Mouse (Mus musculus) ES-Bruce4 (cell line): ENCODE results near the gene Slc25a11.

Source experiments
- CTCF ChIP-seq: IDR thresholded peaks from one replicate; pipeline ENCODE4 v1.8.1; 2011; ENCODE audit warnings: low read depth, low read length
- EP300 ChIP-seq: IDR thresholded peaks from 2 replicates; pipeline ENCODE4 v1.6.1; 2011; ENCODE audit warnings: low read depth, low read length; ENCODE audit not compliant: insufficient read depth
- POLR2A ChIP-seq: IDR thresholded peaks from one replicate; pipeline ENCODE4 v1.8.1; 2011; ENCODE audit warnings: low read length; ENCODE audit not compliant: insufficient read depth

DNA sequence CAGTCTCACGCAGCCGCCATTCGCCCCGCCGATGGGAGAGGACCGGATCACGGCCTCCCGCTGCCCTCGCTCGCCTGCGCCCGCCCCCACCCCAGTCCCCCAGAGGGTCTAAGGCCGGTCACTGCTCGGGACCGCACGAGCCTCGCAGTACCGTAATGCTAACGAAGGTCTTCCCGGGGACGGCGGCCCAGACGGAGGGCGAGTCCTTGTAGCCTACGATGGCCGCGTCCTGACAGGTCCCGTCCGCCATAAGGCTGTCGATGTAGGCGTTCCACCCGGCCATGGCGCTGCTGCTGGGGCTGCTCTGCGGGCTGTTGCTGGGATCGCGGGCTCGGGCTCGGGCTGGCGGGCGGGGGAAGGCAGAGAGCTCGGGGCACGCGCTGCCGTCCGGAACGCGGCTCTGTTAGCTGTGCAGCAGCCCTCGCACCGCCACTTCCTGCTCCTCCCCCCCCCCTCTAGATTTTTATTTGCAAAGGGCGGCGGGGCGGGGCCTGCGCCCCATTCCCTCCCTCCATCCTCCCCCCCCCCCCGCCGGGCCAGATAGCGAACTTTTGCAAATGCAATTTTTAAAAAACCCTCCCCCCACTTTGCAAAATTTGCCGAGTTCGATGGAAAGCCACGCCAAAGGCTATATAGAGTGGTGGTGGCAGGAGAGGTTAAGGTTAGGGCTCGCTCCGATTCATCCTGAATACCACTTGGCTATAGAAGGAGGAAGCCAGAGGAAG, 7.1 kb upstream of the Slc25a11 start, which contains the start of gene Pfn1:
- TF ChIP-seq POLR2A (peak; percentile 40), CTCF (no peak), EP300 (no peak)
